Mouse (Mus musculus) kidney, adult 2 months (tissue): ENCODE data around the gene Hnrnpa0.

ENCODE experiments used
- CTCF ChIP-seq: fragments of 200-500 bp; conservative IDR thresholded peaks from 2 replicates; pipeline ENCODE4 v1.5.1; 2011; ENCODE audit warnings: low read depth, mild to moderate bottlenecking, control low read depth, low read length, moderate library complexity, mixed read lengths; ENCODE audit not compliant: insufficient read depth, insufficient read length
- POLR2A ChIP-seq: fragments of 200-500 bp; IDR thresholded peaks from one replicate; pipeline ENCODE4 v1.6.1; 2011; ENCODE audit warnings: low read depth, low read length, control low read depth

DNA sequence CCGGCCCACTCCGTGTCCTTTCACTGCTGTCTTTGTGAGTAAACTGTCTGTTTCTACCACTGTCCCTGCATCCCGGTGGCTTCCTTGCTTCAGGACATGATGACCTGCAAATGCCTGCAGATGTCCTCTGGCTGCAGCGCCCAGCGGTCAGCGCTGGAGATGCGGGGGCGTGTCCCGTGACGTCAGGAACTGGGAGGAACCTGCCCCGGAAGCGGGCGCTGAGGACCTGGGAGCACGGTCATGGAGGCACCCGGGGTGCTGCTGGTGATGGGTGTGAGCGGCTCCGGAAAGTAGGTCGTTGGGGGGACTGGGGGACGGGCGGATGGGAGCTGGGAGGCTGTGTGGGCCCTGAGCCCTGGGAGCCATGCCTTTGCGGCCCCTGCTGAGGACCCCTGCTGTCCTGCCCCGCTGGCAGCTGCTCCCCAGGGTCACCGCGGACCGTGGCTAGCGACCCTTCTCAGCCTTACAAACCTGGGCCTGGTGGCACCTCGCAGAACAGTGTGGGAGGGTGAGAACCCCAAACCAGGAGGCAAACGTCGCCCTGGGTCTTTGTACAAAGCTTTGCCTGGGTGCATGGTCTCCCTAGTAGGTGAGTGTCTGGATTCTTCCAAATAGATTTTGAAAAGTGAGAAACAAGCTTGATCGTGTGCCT lies 29.2 kb upstream of the Hnrnpa0 start, which contains the start of gene Idnk:
- TF ChIP-seq CTCF (peak; percentile 47; the same call in 1 of the 2 replicates), POLR2A (peak; percentile 22)
